Mouse (Mus musculus) G1E (cell line): ENCODE results near the gene Slc44a1. TPM values are rescaled to one million over a fixed set of nuclear protein-coding genes. Genes with fewer than 3 reads are reported as not detected.
A peak's percentile ranks its signal among the peaks of the same experiment; 100 is the strongest.

Source experiments
- ATAC-seq: 2 replicates; pipeline ENCODE4 v1.8.0; 2016; ENCODE audit warnings: mild to moderate bottlenecking; ENCODE audit not compliant: insufficient number of reproducible peaks, poor library complexity, low FRiP score, severe bottlenecking; ENCODE audit errors: extremely low read depth
- DNase-seq: peaks from one replicate; pipeline ENCODE4 v3.0.0; 2012; ENCODE audit warnings: low spot score
- H3K27me3 ChIP-seq: 2 replicates; pipeline ENCODE4 v1.6.1; 2012; ENCODE audit warnings: mild to moderate bottlenecking, low read length, inconsistent platforms; ENCODE audit not compliant: insufficient read depth
- H3K36me3 ChIP-seq: replicated peaks from 2 replicates; pipeline ENCODE3; 2012; ENCODE audit warnings: mild to moderate bottlenecking, inconsistent platforms
- H3K4me1 ChIP-seq: 2 replicates; pipeline ENCODE4 v1.6.1; 2012; ENCODE audit warnings: low read depth, low read length, inconsistent platforms, mixed read lengths; ENCODE audit not compliant: insufficient read depth
- H3K4me3 ChIP-seq: 2 replicates; pipeline ENCODE4 v1.5.1; 2012; ENCODE audit warnings: low read depth, mild to moderate bottlenecking, inconsistent platforms, low read length, moderate library complexity, mixed read lengths
- H3K9me3 ChIP-seq: replicated peaks from 2 replicates; pipeline ENCODE4 v1.6.1; 2012; ENCODE audit warnings: inconsistent platforms
- CTCF ChIP-seq: IDR thresholded peaks from 2 replicates; pipeline ENCODE4 v1.5.1; 2012; ENCODE audit warnings: low read depth, low read length, inconsistent platforms, mixed read lengths
- GATA1 ChIP-seq: IDR thresholded peaks from 2 replicates; pipeline ENCODE4 v1.6.1; 2012; ENCODE audit warnings: borderline replicate concordance, low read length, inconsistent platforms, mixed read lengths
- GATA2 ChIP-seq: IDR thresholded peaks from 2 replicates; pipeline ENCODE4 v1.6.1; 2012; ENCODE audit warnings: low read depth, low read length, inconsistent platforms, borderline replicate concordance
- POLR2AphosphoS5 ChIP-seq: IDR thresholded peaks from 2 replicates; pipeline ENCODE4 v1.6.1; 2012; ENCODE audit warnings: low read depth, low read length, inconsistent platforms; ENCODE audit not compliant: insufficient replicate concordance
- TAL1 ChIP-seq: conservative IDR thresholded peaks from 2 replicates; pipeline ENCODE4 v1.6.1; 2012; ENCODE audit warnings: low read depth, low read length, inconsistent platforms, mixed read lengths
- polyA plus RNA-seq: library from polyadenylated mRNA; stranded (reverse); fragments of >175 nt; gene quantifications from 2 replicates; pipeline ENCODE4 v1.2.3, GENCODE M21; 2012
- total RNA-seq, 2 experiments: library from RNA; stranded (forward) in 1 of 2; stranded (reverse) in 1 of 2; fragments of 200-1000 nt in 1 of 2; fragments of >200 nt in 1 of 2; fragmentation: Nextera tagmentation in 1 of 2; gene quantifications; 2 replicates each; pipeline ENCODE4 v1.2.3; 2014 to 2017

Slc44a1 gene
- total and polyA plus RNA-seq, 3 experiments, result 5.2 to 44.7 (median 14.4) TPM

DNA sequence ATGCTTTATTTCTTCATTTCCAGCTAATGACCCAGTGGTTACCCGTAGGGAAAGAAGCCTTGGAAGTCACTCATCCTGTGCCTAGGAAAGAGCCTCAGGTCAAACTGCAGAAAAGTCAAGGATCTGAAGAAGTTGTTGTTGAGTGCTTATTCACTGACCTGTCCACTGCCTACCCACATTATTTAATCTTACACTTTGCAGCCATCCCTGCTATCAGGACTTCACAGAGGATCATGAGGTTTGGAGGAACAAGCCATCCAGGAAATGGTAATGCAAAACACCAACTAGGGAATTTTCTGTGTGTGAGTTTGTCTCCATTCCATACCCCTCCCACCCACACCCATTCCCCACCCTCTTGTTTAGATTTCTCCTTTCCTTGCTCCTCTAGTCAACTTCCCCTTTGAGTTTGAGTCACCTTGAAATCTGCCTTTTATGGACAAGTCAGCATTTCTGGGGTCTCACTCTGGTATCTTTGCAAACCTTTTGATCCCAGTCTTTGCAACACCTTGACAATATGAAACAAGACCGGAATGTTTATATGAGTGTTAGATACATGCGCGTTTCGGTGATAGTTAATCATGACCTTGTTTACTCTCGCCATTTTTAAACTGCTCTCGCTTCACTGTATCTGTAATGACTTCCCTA is 1.3 kb upstream of the Slc44a1 start:
- H3K36me3 ChIP-seq, result peaks cover 3% of the 10 kb centered on the region
- H3K9me3 ChIP-seq, result no peaks in the 10 kb centered on the region
- H3K4me3 ChIP-seq, result peak overlapping the region; percentile 89
- H3K27me3 ChIP-seq, result peaks cover 3% of the 10 kb centered on the region; the same call in 1 of the 2 replicates
- TF ChIP-seq GATA2, result no peak
- no peak for TF ChIP-seq TAL1
- no peak for TF ChIP-seq POLR2AphosphoS5
- TF ChIP-seq GATA1, result no peak
- TF ChIP-seq CTCF, result no peak
- DNase-seq (no peak), ATAC-seq (no peak)
- peaks cover 52% of the 10 kb centered on the region for H3K4me1 ChIP-seq

DNA sequence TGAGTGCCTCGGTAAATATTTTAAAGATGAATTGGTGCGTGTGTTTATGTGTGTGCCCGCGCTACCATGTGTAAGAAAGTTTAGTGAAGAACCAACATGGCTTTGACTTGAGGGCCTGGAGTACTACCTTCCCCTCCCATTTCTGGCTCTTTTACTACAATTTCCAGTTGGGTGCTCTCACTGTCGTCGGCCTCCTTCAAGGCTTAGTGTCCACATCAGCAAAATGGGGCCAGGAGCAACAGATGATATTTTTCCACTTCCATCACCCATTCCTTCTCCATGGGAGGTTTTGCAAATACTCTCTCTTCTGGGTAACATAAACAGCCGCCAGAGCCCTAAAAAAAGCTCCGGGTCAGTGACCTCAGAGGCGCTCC is 590 bp upstream of the Slc44a1 start:
- no peak for ATAC-seq
- H3K4me1 ChIP-seq, result peaks cover 52% of the 10 kb centered on the region

DNA sequence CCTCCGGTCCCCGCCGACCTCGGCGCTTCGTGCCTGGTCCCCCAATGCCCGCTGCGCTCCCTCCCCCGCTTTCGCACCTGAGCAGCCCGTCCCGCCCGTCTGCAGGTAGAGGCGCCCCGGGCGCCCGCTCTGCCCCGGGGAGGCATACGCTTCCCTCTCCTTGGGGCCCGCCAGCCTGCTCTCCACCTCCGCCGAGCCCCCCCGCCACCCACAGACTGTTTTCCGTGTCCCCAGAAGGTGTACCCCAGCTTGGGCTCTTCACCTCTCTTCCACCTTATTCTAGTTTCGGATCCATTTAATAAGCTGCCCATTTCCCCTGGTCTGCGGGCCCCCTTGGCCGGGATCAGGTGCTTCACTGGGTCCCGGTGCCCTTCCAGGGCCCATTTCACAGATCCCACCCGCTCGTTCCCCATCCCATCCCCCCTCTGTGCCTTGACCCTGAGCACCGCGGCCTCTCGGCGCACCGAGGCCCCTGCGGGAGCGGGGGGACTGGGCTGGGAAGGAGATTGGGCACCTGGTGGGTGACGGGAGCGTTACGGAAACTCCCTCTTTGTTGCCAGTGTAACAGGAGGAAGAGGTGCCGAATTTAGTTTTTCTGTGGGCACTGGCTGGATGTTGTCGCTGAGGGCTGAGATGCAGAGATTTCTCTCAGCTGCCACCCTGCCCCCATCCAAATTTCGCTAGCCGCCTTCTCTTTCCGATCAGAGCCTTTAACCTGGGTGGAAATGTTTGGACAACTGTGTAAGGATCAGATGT is 781 bp downstream of the Slc44a1 start:
- no peak for ATAC-seq
- H3K4me1 ChIP-seq, result peaks cover 56% of the 10 kb centered on the region
- H3K27me3 ChIP-seq, result peaks cover 3% of the 10 kb centered on the region; the same call in 1 of the 2 replicates
- H3K36me3 ChIP-seq, result peaks cover 8% of the 10 kb centered on the region
- DNase-seq, result no peak
- TF ChIP-seq CTCF, result no peak
- TF ChIP-seq GATA1, result no peak
- no peak for TF ChIP-seq TAL1
- no peak for TF ChIP-seq GATA2
- no peak for TF ChIP-seq POLR2AphosphoS5
- H3K9me3 ChIP-seq, result no peaks in the 10 kb centered on the region
- peak overlapping the region; percentile 89 for H3K4me3 ChIP-seq

More for the DNA sequence above, 590 bp upstream of the Slc44a1 start:
- no peaks in the 10 kb centered on the region for H3K9me3 ChIP-seq
- peaks cover 3% of the 10 kb centered on the region; the same call in 1 of the 2 replicates for H3K27me3 ChIP-seq
- DNase-seq, result no peak
- peak overlapping the region; percentile 89 for H3K4me3 ChIP-seq
- no peak for TF ChIP-seq GATA1
- no peak for TF ChIP-seq CTCF
- TF ChIP-seq TAL1, result no peak
- no peak for TF ChIP-seq POLR2AphosphoS5
- no peak for TF ChIP-seq GATA2
- peaks cover 3% of the 10 kb centered on the region for H3K36me3 ChIP-seq

DNA sequence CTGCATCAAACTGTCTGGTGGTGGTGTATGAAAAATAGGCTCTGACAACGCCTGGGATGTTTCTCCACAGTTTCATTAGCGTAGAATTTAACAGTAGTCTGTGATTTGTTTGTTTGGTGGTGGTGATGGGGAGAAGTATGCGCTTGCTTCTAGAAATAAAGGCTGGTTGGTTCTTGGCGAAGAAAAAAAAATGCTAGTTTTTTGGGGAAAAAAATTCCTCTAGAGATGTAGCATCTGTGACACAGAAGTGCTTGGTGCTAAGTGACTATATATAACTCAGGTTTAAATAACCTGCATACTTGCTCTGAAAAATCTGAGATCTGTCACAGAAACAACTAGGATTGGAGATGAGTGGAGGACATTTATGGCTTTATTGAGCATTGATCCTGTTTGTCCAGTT is 1.5 kb downstream of the Slc44a1 start:
- no peak for TF ChIP-seq GATA1
- TF ChIP-seq TAL1, result no peak
- no peak for TF ChIP-seq POLR2AphosphoS5
- TF ChIP-seq CTCF, result no peak
- no peak for TF ChIP-seq GATA2
- H3K9me3 ChIP-seq, result no peaks in the 10 kb centered on the region
- peaks cover 58% of the 10 kb centered on the region for H3K4me1 ChIP-seq
- DNase-seq (no peak), ATAC-seq (no peak)
- H3K27me3 ChIP-seq, result peaks cover 3% of the 10 kb centered on the region; the same call in 1 of the 2 replicates
- peaks cover 14% of the 10 kb centered on the region for H3K36me3 ChIP-seq
- H3K4me3 ChIP-seq, result no peak overlapping the region

DNA sequence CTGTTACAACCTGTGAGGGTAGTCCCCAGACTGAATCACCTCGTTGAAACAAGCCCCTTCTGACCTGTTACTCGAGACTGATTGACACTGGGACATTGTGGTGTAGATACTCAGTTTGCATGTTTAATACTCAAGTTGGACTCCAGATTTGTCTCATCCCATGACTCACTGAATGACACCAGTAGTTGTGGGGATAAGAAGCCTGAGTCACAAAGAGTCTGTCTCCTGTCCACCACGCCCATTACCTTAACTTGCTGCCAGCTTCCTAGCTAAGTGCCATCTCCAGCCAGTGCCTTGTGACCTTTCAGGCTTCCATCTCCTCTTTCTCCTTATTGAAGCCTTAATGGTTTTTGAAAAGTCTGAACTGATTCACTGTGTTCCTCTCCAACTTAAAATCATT is 6.0 kb downstream of the Slc44a1 start:
- peaks cover 38% of the 10 kb centered on the region for H3K4me1 ChIP-seq
- peaks cover 24% of the 10 kb centered on the region for H3K36me3 ChIP-seq
- H3K4me3 ChIP-seq, result no peak overlapping the region
- H3K9me3 ChIP-seq, result no peaks in the 10 kb centered on the region
- peaks cover under 1% of the 10 kb centered on the region; the same call in 1 of the 2 replicates for H3K27me3 ChIP-seq
- ATAC-seq, result no peak
- no peak for DNase-seq
- TF ChIP-seq CTCF (no peak), TAL1 (no peak), GATA2 (no peak), POLR2AphosphoS5 (no peak), GATA1 (no peak)

DNA sequence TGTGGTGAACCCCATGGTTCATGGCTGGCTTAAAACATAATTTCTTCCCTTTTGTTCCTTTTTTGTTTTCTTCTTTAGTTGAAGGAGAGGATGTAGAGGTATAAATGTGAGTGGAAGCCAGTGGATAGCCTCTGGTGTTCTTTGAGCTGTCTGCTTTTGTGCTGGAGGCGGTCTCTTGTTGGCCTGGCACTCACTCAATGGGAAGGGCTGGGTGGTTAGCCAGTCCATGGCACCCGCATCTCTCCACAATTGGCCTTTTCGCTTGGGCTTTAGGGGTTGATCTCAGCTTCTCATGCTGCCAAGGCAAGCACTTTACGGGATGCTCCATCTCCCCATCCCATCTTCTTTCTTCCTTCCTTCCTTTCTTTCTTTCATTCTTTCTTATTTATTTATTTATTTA is 7.6 kb downstream of the Slc44a1 start:
- DNase-seq (no peak), ATAC-seq (no peak)
- peaks cover 39% of the 10 kb centered on the region for H3K4me1 ChIP-seq
- peaks cover 21% of the 10 kb centered on the region for H3K36me3 ChIP-seq
- no peaks in the 10 kb centered on the region for H3K27me3 ChIP-seq
- no peak overlapping the region for H3K4me3 ChIP-seq
- TF ChIP-seq GATA2 (no peak), CTCF (no peak), POLR2AphosphoS5 (no peak), TAL1 (no peak), GATA1 (no peak)
- H3K9me3 ChIP-seq, result no peaks in the 10 kb centered on the region
